Mouse (Mus musculus): Measurements from ENCODE around the gene Zfp568.

Zfp568 gene

DNA sequence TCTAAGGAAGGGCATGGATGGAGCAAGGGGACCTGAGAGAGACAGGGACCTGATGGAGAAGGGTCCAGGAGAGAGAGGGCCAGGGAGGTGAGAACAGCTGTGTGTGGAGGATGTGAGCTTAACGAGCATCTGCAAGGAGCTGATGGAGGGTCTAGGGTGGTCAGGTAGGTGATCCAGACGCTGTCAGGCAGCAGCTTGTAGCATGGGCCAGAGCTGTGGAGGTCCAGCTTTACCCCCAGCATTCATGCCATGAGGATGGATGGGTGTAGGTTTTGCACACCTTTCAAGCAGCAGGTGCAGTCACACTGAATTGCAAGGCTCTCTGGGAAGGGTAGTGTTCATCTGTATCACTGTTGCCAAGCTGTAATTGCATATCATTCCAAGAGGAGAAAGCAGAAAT, 35.8 kb downstream of the Zfp568 start:
- H3K36me3 ChIP-seq (ENCODE audit: insufficient read depth, low read length): peaks cover 98% of the 10 kb centered on the region
- H3K4me3 ChIP-seq (replicated peaks; ENCODE audit: low read length): no peak overlapping the region
- H3K27me3 ChIP-seq (ENCODE audit: insufficient read depth, low read length): no peaks in the 10 kb centered on the region
- TF ChIP-seq CTCF (conservative IDR thresholded peaks at IDR 0.05; ENCODE audit: low read length): no peak
- no peak for TF ChIP-seq NANOG (IDR thresholded peaks at IDR 0.05; ENCODE audit: borderline replicate concordance, low read length)
- no peak for TF ChIP-seq POU5F1 (IDR thresholded peaks at IDR 0.05; ENCODE audit: borderline replicate concordance, low read length)
- H3K4me1 ChIP-seq (replicated peaks; ENCODE audit: low read depth, low read length): peaks cover 32% of the 10 kb centered on the region
- no peaks in the 10 kb centered on the region for H3K9me3 ChIP-seq (ENCODE audit: low read length)

DNA sequence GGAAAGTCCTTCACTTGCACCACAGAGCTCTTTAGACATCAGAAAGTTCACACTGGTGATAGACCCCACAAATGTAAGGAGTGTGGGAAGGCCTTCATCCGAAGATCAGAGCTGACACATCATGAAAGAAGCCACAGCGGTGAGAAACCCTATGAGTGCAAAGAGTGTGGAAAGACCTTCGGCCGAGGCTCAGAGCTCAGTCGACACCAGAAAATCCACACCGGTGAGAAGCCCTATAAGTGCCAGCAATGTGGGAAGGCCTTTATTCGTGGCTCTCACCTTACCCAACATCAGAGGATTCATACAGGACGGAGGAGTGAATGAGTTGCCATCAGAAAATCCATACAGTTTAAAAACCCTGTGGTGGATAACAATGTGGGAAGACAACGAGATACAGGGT, 39.6 kb downstream of the Zfp568 start:
- Histone ChIP-seq H3K27me3 (ENCODE audit: insufficient read depth, low read length) (no peaks in the 10 kb centered on the region), H3K36me3 (ENCODE audit: insufficient read depth, low read length) (peaks cover 98% of the 10 kb centered on the region), H3K4me3 (replicated peaks; ENCODE audit: low read length) (no peak overlapping the region), H3K9me3 (ENCODE audit: low read length) (no peaks in the 10 kb centered on the region), H3K4me1 (replicated peaks; ENCODE audit: low read depth, low read length) (peaks cover 65% of the 10 kb centered on the region)
- TF ChIP-seq NANOG (IDR thresholded peaks at IDR 0.05; ENCODE audit: borderline replicate concordance, low read length): no peak
- no peak for TF ChIP-seq POU5F1 (IDR thresholded peaks at IDR 0.05; ENCODE audit: borderline replicate concordance, low read length)
- no peak for TF ChIP-seq CTCF (conservative IDR thresholded peaks at IDR 0.05; ENCODE audit: low read length)

GRCm38 (mm10) chr7:30023800-30024199, 40.0 kb downstream of the Zfp568 start:
- peaks cover 65% of the 10 kb centered on the region for H3K4me1 ChIP-seq (replicated peaks; ENCODE audit: low read depth, low read length)
- no peaks in the 10 kb centered on the region for H3K27me3 ChIP-seq (ENCODE audit: insufficient read depth, low read length)
- no peak overlapping the region for H3K4me3 ChIP-seq (replicated peaks; ENCODE audit: low read length)
- peaks cover 97% of the 10 kb centered on the region for H3K36me3 ChIP-seq (ENCODE audit: insufficient read depth, low read length)
- TF ChIP-seq NANOG (IDR thresholded peaks at IDR 0.05; ENCODE audit: borderline replicate concordance, low read length): no peak
- TF ChIP-seq CTCF (conservative IDR thresholded peaks at IDR 0.05; ENCODE audit: low read length): no peak
- TF ChIP-seq POU5F1 (IDR thresholded peaks at IDR 0.05; ENCODE audit: borderline replicate concordance, low read length): no peak
- no peaks in the 10 kb centered on the region for H3K9me3 ChIP-seq (ENCODE audit: low read length)

DNA sequence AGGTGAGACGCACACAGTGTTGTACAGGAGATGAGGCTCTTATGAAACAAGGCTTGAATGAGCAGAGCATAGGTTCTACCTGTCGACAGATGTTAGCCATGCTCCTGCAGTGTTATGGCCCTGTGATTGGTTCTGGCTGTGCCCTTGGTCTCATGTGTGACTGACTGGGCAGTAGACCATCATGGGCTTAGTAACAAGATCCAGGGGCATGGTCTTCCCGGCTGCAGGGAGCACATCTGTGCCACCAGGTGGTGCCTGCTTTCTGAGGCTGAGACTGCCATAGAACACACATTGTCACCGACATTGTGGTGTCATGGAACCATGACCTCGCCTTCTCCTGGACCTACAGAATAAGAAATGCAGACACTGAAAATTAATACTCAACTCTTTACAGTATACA, 41.6 kb downstream of the Zfp568 start:
- H3K9me3 ChIP-seq (ENCODE audit: low read length): no peaks in the 10 kb centered on the region
- H3K4me1 ChIP-seq (replicated peaks; ENCODE audit: low read depth, low read length): peaks cover 81% of the 10 kb centered on the region
- no peak overlapping the region for H3K4me3 ChIP-seq (replicated peaks; ENCODE audit: low read length)
- peaks cover 82% of the 10 kb centered on the region for H3K36me3 ChIP-seq (ENCODE audit: insufficient read depth, low read length)
- H3K27me3 ChIP-seq (ENCODE audit: insufficient read depth, low read length): no peaks in the 10 kb centered on the region
- no peak for TF ChIP-seq NANOG (IDR thresholded peaks at IDR 0.05; ENCODE audit: borderline replicate concordance, low read length)
- no peak for TF ChIP-seq CTCF (conservative IDR thresholded peaks at IDR 0.05; ENCODE audit: low read length)
- no peak for TF ChIP-seq POU5F1 (IDR thresholded peaks at IDR 0.05; ENCODE audit: borderline replicate concordance, low read length)

- Histone ChIP-seq H3K27me3 (ENCODE audit: insufficient read depth, low read length) (no peaks in the 10 kb centered on the region), H3K4me1 (replicated peaks; ENCODE audit: low read depth, low read length) (peaks cover 89% of the 10 kb centered on the region), H3K36me3 (ENCODE audit: insufficient read depth, low read length) (peaks cover 62% of the 10 kb centered on the region), H3K4me3 (replicated peaks; ENCODE audit: low read length) (no peak overlapping the region; the same call in 1 of the 2 replicates), H3K9me3 (ENCODE audit: low read length) (no peaks in the 10 kb centered on the region)
- TF ChIP-seq NANOG (IDR thresholded peaks at IDR 0.05; ENCODE audit: borderline replicate concordance, low read length): no peak
- TF ChIP-seq CTCF (conservative IDR thresholded peaks at IDR 0.05; ENCODE audit: low read length): no peak
- TF ChIP-seq POU5F1 (IDR thresholded peaks at IDR 0.05; ENCODE audit: borderline replicate concordance, low read length): no peak
Observed at GRCm38 (mm10) chr7:30027331-30027730, 43.6 kb downstream of the Zfp568 start.

DNA sequence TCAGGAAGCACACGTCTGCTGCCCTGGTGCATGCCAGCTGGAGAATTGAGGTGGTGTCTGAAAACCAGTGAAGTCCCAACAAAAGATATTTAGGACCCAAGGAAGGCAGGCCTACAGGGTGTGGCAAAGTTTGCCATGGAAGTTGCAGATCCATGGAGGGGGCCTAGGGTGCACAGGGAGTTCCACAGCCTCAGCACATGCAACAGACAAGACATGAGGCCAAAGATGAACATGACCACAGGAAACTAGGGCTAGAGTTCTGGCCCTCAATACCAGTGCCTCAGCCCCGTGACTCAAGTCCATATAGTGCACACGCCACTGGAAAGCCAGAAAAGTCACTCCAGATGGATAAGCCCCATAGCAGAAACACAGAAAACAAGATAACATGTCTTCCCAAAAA, 44.8 kb downstream of the Zfp568 start:
- Histone ChIP-seq H3K4me1 (replicated peaks; ENCODE audit: low read depth, low read length) (peaks cover 80% of the 10 kb centered on the region), H3K4me3 (replicated peaks; ENCODE audit: low read length) (no peak overlapping the region), H3K9me3 (ENCODE audit: low read length) (no peaks in the 10 kb centered on the region), H3K36me3 (ENCODE audit: insufficient read depth, low read length) (peaks cover 50% of the 10 kb centered on the region), H3K27me3 (ENCODE audit: insufficient read depth, low read length) (no peaks in the 10 kb centered on the region)
- no peak for TF ChIP-seq CTCF (conservative IDR thresholded peaks at IDR 0.05; ENCODE audit: low read length)
- no peak for TF ChIP-seq POU5F1 (IDR thresholded peaks at IDR 0.05; ENCODE audit: borderline replicate concordance, low read length)
- no peak for TF ChIP-seq NANOG (IDR thresholded peaks at IDR 0.05; ENCODE audit: borderline replicate concordance, low read length)

GRCm38 (mm10) chr7:30030677-30031076, 46.9 kb downstream of the Zfp568 start:
- Histone ChIP-seq H3K4me3 (replicated peaks; ENCODE audit: low read length) (peak overlapping the region; percentile 78), H3K27me3 (ENCODE audit: insufficient read depth, low read length) (no peaks in the 10 kb centered on the region), H3K9me3 (ENCODE audit: low read length) (no peaks in the 10 kb centered on the region), H3K36me3 (ENCODE audit: insufficient read depth, low read length) (peaks cover 48% of the 10 kb centered on the region), H3K4me1 (replicated peaks; ENCODE audit: low read depth, low read length) (peaks cover 82% of the 10 kb centered on the region)
- TF ChIP-seq NANOG (IDR thresholded peaks at IDR 0.05; ENCODE audit: borderline replicate concordance, low read length) (no peak), CTCF (conservative IDR thresholded peaks at IDR 0.05; ENCODE audit: low read length) (no peak), POU5F1 (IDR thresholded peaks at IDR 0.05; ENCODE audit: borderline replicate concordance, low read length) (no peak)

DNA sequence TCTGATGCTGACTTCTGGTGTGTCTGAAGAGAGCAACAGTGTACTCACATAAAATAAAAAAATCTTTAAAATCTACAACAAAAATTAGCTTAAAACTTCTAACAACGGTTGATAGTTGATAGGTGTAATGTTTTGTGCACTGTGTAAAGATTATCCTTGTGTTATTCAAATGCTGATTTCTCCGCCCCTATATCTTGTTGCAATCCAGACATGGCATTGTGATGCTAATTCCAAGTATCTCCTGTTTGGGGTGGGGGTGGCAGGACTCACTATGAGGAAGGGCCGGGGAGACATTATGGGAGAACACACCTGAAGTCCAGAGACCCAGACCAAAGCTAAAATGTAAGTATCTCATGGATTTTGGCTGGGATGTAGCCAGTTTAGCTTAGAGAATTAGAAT, 47.6 kb downstream of the Zfp568 start:
- TF ChIP-seq CTCF (conservative IDR thresholded peaks at IDR 0.05; ENCODE audit: low read length): no peak
- peak; percentile 56 for TF ChIP-seq NANOG (IDR thresholded peaks at IDR 0.05; ENCODE audit: borderline replicate concordance, low read length)
- peak; percentile 94 for TF ChIP-seq POU5F1 (IDR thresholded peaks at IDR 0.05; ENCODE audit: borderline replicate concordance, low read length)
- H3K9me3 ChIP-seq (ENCODE audit: low read length): no peaks in the 10 kb centered on the region
- H3K4me1 ChIP-seq (replicated peaks; ENCODE audit: low read depth, low read length): peaks cover 77% of the 10 kb centered on the region
- H3K27me3 ChIP-seq (ENCODE audit: insufficient read depth, low read length): no peaks in the 10 kb centered on the region
- peaks cover 44% of the 10 kb centered on the region for H3K36me3 ChIP-seq (ENCODE audit: insufficient read depth, low read length)
- H3K4me3 ChIP-seq (replicated peaks; ENCODE audit: low read length): peak overlapping the region; percentile 78

- peak overlapping the region; percentile 61 for H3K4me3 ChIP-seq (replicated peaks; ENCODE audit: low read length)
- TF ChIP-seq CTCF (conservative IDR thresholded peaks at IDR 0.05; ENCODE audit: low read length): no peak
- TF ChIP-seq POU5F1 (IDR thresholded peaks at IDR 0.05; ENCODE audit: borderline replicate concordance, low read length): no peak
- no peak for TF ChIP-seq NANOG (IDR thresholded peaks at IDR 0.05; ENCODE audit: borderline replicate concordance, low read length)
- H3K27me3 ChIP-seq (ENCODE audit: insufficient read depth, low read length): no peaks in the 10 kb centered on the region
- H3K4me1 ChIP-seq (replicated peaks; ENCODE audit: low read depth, low read length): peaks cover 62% of the 10 kb centered on the region
- peaks cover 50% of the 10 kb centered on the region for H3K36me3 ChIP-seq (ENCODE audit: insufficient read depth, low read length)
- H3K9me3 ChIP-seq (ENCODE audit: low read length): no peaks in the 10 kb centered on the region
Observed at GRCm38 (mm10) chr7:30034331-30034730, 50.6 kb downstream of the Zfp568 start.

Data from E14TG2a.4 (cell line).